Mouse (Mus musculus): Measurements from ENCODE around the gene Ier3.

DNA sequence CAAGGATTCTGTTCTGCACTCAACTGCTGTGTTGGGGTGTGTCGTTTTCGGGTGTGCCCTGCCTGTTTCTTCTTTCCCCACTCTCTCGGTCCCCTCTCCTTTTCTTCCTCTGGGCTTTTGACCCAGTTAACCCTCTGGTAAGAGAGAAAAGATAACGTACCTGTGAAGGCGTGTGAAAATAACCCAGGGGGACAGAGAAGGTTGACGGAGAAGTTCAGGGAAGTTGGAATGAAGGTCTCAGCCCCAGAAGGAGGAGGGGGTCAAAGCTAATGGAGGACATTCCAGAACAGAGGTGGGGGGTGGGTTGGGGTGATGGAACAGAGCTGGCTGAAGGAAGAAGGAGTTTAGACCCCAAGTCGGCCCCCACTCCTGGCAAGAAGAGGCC lies 47.5 kb downstream of the Ier3 start:
- TF ChIP-seq HCFC1 (IDR thresholded peaks at IDR 0.05; ENCODE audit: borderline replicate concordance, insufficient read depth, low read length), result no peak
- TF ChIP-seq ZC3H11A (IDR thresholded peaks at IDR 0.05; ENCODE audit: borderline replicate concordance, low read depth, low read length), result no peak
- no peak for TF ChIP-seq ZNF384 (IDR thresholded peaks at IDR 0.05; ENCODE audit: low read depth, low read length)
- TF ChIP-seq CHD2 (IDR thresholded peaks at IDR 0.05; ENCODE audit: low read depth, low read length), result no peak
